Mouse (Mus musculus) embryonic fibroblast, embryonic 13.5 days (primary cell): ENCODE results near the gene Gm3182.
"Not testable (repeated sequence)": the region's sequence is repeated elsewhere in the genome, so short reads cannot be mapped to it uniquely, and the experiment has no call there.

Experiments
- CTCF ChIP-seq: IDR thresholded peaks from 2 replicates; pipeline ENCODE4 v1.5.1; 2011; ENCODE audit warnings: mild to moderate bottlenecking, control low read depth, low read length, moderate library complexity, borderline replicate concordance; ENCODE audit not compliant: insufficient read depth
- POLR2A ChIP-seq: IDR thresholded peaks from 2 replicates; pipeline ENCODE4 v1.6.1; 2011; ENCODE audit warnings: low read depth, mild to moderate bottlenecking, control low read depth, low read length, moderate library complexity

GRCm38 (mm10) chr14:4499425-4499824, 17.9 kb downstream of the Gm3182 start:
- TF ChIP-seq CTCF, POLR2A: not testable (repeated sequence)
